Mouse (Mus musculus) retina, adult 2 months (tissue): ENCODE measurements around the gene Ssr2.
"Not testable (repeated sequence)": the region's sequence is repeated elsewhere in the genome, so short reads cannot be mapped to it uniquely, and the experiment has no call there.

Experiments
- DNase-seq: peaks from one replicate; pipeline ENCODE4 v3.0.0-alpha.2; 2012; ENCODE audit warnings: low read depth, low spot score

The Ssr2 gene

DNA sequence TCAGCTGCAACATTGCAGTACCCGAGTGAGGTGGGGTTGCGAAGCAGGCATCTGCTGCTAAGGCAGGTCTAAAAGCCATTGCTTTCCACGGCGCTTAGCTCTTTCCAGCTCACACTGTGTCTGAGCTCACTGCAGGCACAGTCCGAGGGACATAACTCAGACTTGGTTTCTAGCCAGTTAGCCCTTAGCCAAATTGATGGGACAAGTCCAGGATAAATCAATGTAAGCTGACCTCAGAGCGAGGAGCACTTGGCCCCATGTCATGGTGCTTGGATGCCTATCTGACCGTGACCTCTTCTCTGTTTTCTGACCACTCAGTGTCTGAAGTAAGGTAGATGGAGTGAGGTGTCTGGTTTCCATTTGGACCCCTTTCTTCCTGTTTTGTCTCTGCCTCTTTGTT lies 11.7 kb upstream of the Ssr2 start:
- no peak for DNase-seq

GRCm38 (mm10) chr3:88566116-88566515 lies 9.6 kb upstream of the Ssr2 start:
- DNase-seq, result no peak

GRCm38 (mm10) chr3:88566536-88567061 lies 9.1 kb upstream of the Ssr2 start:
- no peak for DNase-seq

DNA sequence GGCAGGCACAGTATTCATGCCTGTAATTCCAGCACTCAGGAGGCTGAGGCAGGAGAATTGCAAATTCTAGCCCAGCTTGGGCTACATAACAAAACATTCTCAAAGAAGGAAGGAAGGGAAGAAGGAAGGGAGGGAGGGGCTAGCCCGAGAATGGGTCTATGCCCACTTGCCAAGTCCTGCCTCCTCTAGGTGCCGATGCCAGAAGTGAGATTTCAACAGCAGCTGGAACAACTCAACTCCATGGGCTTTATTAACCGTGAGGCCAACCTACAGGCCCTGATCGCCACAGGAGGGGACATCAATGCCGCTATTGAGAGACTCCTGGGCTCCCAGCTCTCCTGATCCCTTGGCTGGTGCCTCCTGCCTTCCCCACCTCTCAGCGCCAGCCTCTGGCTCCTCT lies 7.8 kb upstream of the Ssr2 start:
- DNase-seq, result no peak

GRCm38 (mm10) chr3:88568615-88569014 lies 7.1 kb upstream of the Ssr2 start:
- no peak for DNase-seq

- DNase-seq, result no peak
Observed at GRCm38 (mm10) chr3:88569093-88569492, 6.6 kb upstream of the Ssr2 start.

GRCm38 (mm10) chr3:88569694-88570093 lies 6.0 kb upstream of the Ssr2 start:
- DNase-seq, result no peak

- DNase-seq, result no peak
Observed at GRCm38 (mm10) chr3:88570341-88570740, 5.3 kb upstream of the Ssr2 start.

DNA sequence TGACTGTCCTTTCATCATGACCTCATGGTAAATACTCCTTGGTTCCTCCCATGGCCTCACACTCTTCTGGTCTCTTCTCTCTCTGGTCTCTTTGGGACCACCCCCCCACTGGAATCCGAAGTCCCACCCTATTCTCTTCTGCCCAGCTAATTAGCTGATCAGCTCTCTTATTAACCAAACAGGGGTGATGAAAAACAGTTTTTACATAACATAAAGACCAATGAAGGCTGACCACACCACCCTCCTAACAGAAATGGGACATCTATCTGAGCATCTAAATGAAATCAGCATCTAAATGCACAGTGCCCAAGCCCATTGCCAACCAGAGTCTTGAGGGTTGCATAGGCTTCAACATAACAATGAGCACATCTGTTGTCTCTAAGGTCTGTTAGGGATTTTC lies 3.8 kb upstream of the Ssr2 start:
- no peak for DNase-seq

DNA sequence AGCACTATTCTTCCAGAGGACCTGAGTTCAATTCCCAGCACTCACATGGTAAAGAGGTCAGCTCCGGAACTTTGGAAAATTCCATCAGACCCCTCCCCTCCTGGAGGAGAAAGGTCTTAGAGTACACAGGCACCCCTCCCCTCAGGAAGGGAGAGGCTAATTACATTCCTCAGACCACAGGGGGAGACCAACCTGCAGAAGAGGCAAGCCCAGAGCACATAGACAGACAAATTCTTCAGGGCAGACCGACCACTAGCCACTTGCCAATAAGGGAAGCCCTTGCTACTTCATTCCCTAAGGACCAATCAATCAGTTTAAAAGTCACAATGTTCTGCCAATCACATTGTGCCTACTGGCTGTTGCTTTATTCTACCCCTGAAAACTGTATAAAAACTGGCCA lies 2.8 kb upstream of the Ssr2 start:
- no peak for DNase-seq

DNA sequence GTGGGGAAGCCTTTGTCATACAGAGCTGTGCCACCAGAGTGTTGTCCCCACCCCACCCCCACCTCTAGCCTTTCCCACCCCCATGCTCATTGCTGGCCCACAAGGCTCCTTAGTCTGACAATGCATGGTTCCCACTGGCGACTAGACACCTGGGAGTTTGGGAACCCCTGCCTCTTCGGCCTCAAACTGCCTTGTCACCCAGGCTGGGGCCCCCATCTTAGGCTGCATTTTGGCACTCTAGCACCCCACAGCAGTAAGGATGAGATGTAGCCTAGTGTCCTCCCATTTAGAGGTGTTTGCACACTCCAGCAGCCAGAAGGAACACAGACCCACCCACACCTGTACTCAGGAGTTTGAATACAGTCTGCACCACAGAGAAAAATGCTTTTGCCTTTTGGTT lies 1.9 kb upstream of the Ssr2 start:
- no peak for DNase-seq

DNA sequence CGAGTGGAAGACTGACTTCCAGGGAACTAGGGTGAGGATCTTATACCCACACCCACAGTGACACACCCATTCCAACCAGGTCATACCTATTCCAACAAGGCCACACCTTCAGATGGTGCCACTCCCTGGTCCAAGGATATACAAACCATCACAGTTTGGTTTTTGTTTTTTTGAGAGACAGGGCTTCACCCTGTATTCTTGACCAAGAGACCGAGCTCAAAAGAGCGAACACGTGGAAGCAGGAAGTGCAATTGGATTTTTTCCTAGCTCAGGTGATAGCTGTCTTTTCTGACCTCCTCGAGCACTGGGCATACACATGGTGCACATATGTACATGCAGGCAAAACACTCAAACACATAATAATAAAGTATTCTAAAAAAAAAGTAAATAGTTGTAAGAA lies 2.2 kb downstream of the Ssr2 start:
- DNase-seq, result not testable (repeated sequence)

DNA sequence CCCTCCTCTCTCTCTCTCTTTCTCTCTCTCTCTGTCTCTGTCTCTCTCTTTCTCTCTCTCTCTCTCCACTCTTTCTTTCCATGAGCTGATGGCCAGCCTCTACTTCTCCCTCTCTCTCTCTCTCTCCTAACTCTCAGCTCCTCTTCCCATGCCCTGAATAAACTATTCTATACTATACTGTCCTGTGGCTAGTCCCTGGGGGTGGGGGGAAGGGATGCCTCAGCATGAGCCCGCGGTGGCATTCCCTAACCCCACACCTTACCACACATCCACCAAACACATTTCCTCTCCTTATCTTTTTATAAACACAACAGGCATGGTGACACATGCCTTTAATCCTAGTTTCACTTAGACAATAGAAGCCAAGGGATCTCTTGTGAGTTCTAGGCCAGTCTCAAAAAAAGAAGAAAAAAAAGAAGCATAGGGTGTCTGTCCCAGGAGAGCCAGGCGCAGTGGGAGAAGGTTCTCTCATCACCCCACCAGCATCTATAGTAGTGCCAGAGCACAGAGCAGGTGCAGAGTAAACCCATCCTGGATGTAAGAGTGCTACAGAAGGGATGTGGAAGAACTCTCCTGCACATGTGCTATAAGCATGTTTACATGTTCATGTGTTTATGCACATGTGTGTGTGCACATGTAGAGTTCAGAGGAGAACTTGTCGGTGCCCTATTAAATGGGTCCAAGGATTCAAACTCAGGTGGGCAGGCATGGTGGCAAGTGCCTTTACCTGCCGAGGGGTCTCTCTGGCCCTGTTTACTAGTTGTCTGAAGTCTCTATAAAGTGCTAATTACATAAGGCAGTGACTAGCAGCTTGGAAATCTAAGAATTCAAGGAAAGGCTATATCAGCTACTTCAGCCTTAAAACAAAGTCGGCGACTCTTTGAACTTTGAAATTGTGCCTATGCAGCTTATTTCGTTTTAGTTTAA lies 3.1 kb downstream of the Ssr2 start:
- DNase-seq, result no peak

DNA sequence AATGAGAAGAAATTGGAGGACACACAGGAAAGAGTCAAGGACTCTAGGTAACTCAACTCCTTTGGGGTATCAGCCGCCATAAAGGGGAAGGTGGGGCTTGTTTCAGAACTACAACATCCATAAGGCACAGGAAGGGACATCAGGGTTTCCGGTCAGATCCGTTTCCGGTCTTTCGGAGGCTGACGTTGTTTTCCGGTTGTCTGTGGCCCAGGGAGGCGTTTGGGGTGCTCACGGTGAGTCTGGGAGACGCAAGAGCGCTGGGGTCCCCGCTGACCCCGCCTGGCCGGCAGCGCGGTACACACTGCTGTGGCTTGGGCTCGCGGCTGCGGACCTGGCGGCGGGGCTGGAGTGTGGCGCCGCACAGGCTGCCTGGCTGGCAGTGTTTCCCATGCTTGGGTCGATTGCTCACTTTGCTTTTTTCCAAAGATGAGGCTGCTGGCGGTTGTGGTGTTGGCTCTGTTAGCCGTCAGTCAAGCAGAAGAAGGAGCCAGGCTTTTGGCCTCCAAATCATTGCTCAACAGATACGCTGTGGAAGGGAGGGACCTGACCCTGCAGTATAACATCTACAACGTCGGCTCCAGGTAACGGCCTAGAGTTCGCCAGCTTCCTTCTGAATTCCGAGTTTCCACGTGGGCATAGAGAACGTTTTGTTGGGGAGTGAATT lies 3.9 kb downstream of the Ssr2 start:
- peak; percentile 79 for DNase-seq

GRCm38 (mm10) chr3:88585769-88586168 lies 10.1 kb downstream of the Ssr2 start:
- DNase-seq, result no peak

- no peak for DNase-seq
Observed at GRCm38 (mm10) chr3:88586640-88587039, 11.0 kb downstream of the Ssr2 start.

GRCm38 (mm10) chr3:88590246-88590645 lies 14.6 kb downstream of the Ssr2 start:
- no peak for DNase-seq

DNA sequence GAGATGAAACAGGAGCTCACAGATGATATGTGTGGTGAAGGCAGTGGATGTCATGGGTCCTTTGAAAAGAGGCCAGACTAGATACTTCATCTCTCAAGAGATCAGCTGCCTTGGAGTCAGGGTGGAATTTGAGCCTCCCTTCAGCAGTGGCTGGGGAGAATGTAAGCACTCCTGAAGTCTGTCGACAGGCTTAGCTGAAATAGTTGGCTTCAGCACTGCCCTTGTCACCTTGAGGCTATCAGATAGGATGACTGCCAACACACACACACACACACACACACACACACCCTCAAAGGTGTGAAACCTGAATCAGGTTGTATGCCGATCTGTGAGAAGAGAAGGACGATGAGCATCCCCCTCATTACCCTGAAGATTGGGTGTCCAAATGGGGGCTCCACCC lies 15.4 kb downstream of the Ssr2 start:
- DNase-seq, result no peak

DNA sequence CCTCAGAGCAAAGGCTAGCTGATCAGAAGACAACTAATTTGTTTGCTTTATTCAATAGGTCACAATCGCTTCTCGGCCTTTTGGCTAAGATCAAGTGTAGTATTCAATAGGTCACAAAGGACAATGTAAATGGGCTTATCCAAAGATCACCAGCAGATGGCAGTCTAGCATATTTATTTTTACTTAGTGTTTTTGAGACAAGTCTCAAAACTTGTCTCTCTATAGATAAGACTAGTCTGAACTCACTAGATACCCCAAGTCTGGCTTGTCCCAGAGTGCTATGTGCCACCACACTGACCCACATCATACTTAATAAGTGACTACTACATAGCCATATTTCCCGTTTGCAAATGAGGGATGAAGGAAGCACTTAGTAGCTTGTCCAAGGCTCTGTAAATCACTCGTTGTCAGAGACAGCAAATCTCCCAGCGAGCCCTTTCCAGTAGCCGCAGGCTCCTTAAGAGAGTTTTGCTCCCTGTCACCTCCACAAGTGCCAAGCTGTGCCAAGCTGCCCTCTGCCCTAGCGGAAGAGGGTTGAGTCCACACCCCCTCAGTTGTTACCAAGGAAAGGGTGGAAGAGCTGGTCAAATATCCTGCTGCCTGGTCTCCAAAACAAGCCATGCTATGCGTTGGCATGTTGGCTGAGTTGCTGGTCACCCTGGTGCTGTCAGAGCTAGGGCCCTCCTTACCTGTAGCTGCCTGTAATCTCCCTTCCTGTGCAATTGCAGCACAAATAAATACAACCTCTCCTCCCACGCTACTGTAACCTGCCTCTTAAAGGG lies 16.5 kb downstream of the Ssr2 start:
- DNase-seq, result no peak

DNA sequence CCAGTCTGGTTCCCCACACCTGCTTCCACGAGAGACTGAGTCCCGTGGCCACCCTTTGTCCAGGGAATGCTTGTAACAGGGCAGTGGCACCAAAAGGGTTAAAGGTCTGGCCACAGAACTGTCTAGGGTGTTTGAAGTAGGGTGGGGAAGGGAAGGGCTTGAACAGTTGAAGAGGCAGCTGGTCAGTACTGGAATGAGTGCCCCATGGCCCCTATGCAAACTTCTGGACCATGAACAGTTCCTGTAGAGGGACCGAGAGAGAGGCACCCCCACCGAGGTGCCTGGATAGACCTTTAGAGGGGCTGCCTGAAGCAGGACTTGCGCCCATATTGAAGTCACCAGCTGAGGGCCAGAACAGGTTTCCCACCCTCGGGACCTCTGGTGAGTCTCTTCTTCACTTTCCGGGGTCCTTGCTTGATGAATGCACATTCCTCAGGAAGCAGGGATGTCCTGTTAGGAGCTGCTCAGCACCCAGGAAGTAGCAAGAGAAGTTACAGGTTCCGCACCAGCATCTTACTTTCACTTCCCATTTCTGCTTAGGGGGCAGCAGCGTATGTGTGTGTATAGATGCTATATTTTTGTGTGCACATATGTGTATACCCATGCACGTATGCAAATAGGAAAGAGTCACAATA lies 17.4 kb downstream of the Ssr2 start:
- no peak for DNase-seq

GRCm38 (mm10) chr3:88593893-88594580 lies 18.4 kb downstream of the Ssr2 start:
- DNase-seq, result no peak
